Comparison of ENCODE assay signal across 8 mouse cellular contexts in the genomic region with DNA sequence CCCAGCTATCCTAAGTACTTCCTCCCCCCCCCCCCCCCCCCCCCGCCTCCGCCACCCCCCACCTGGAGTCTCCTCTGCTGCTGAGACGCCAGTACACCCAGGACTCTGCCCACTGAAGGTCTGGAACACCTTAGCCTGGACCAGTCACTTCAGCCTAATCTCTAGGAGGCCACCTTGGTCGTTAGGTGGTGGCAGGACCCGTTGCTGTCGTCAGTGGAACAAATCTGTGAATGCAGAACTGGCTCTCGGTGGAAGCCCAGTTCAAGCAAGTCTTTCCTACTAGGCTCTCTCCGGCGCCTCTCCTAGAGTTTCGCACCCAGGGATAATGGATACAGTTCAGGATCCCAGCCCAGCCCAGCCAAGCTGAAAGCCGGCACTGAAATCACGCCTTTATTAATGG. TPM values are rescaled to one million over a fixed set of nuclear protein-coding genes. Genes with fewer than 3 reads are reported as not detected.
A peak's percentile ranks its signal among the peaks of the same experiment; 100 is the strongest.
DNase-seq lines count a peak whose midpoint lies in the region; ATAC-seq and TF ChIP-seq lines count a peak whose summit lies in the region.

No protein-coding gene starts in this region.

- H3K4me2 ChIP-seq in hindbrain, embryonic 11.5 days (replicated peaks; ENCODE audit: low read depth, low read length) = peak overlapping the region; percentile 31
- peak overlapping the region; percentile 79 for H3K4me2 ChIP-seq in liver, postnatal 0 days (ENCODE audit: low read depth, low read length)

- H3K9me3 ChIP-seq in erythroblast, embryonic 14.5 days (ENCODE audit: control insufficient read depth, low read length) = no peaks in the 10 kb centered on the region; the same call in 1 of the 2 replicates
- no peaks in the 10 kb centered on the region for H3K9me3 ChIP-seq in hindbrain, embryonic 11.5 days (ENCODE audit: control insufficient read depth, low read length)
- no peaks in the 10 kb centered on the region for H3K9me3 ChIP-seq in liver, postnatal 0 days (ENCODE audit: low read length)

- peak; percentile 24 for DNase-seq in MN1 (ENCODE audit: low spot score)
- DNase-seq in hindbrain, embryonic 11.5 days (ENCODE audit: low spot score) = no peak
- no peak for DNase-seq in liver, postnatal 0 days
- DNase-seq in embryo, embryonic 10 days (ENCODE audit: low spot score) = no peak
- no peak for DNase-seq in T-cell, adult 2 months (ENCODE audit: low spot score)
- no peak for DNase-seq in right cerebral cortex, postnatal 14 days

- H3K27me3 ChIP-seq in erythroblast, embryonic 14.5 days (ENCODE audit: control insufficient read depth) = peaks cover 58% of the 10 kb centered on the region
- H3K27me3 ChIP-seq in hindbrain, embryonic 11.5 days (ENCODE audit: control insufficient read depth, insufficient read depth, low read length) = peaks cover 39% of the 10 kb centered on the region
- H3K27me3 ChIP-seq in liver, postnatal 0 days (ENCODE audit: insufficient read depth, low read length) = peaks cover 50% of the 10 kb centered on the region

- H3K36me3 ChIP-seq in erythroblast, embryonic 14.5 days (ENCODE audit: control insufficient read depth) = no peaks in the 10 kb centered on the region
- no peaks in the 10 kb centered on the region for H3K36me3 ChIP-seq in hindbrain, embryonic 11.5 days (ENCODE audit: control insufficient read depth, insufficient read depth, low read length)
- no peaks in the 10 kb centered on the region for H3K36me3 ChIP-seq in liver, postnatal 0 days (replicated peaks; ENCODE audit: insufficient read depth, low read length)

- H3K9ac ChIP-seq in hindbrain, embryonic 11.5 days (ENCODE audit: low read depth, low read length) = no peak overlapping the region
- no peak overlapping the region for H3K9ac ChIP-seq in liver, postnatal 0 days (replicated peaks)

- WGBS in hindbrain, embryonic 11.5 days = 29% methylated on average over 10 of the region's 12 CpGs
- 22% methylated on average over 9 of the region's 12 CpGs for WGBS in liver, postnatal 0 days (ENCODE audit: insufficient replicate concordance)

- TF ChIP-seq EP300 in liver, postnatal 0 days (IDR thresholded peaks at IDR 0.05; ENCODE audit: low read depth) = no peak

- peak overlapping the region; percentile 35 for H3K4me3 ChIP-seq in erythroblast, embryonic 14.5 days (replicated peaks)
- H3K4me3 ChIP-seq in hindbrain, embryonic 11.5 days (ENCODE audit: low read depth, low read length) = no peak overlapping the region
- peak overlapping the region; percentile 41 for H3K4me3 ChIP-seq in liver, postnatal 0 days (ENCODE audit: low read depth, low read length)

- ATAC-seq in erythroblast, adult 5-6 weeks (replicated peaks; ENCODE audit: low FRiP score, poor library complexity, severe bottlenecking) = no peak
- ATAC-seq in hindbrain, embryonic 11.5 days (ENCODE audit: low FRiP score) = no peak
- ATAC-seq in liver, postnatal 0 days = peak; percentile 16; the same call in 1 of the 2 replicates

- TF ChIP-seq CTCF in liver, postnatal 0 days (IDR thresholded peaks at IDR 0.05; ENCODE audit: low read depth) = no peak

- no peak overlapping the region for H3K27ac ChIP-seq in hindbrain, embryonic 11.5 days (ENCODE audit: low read depth, low read length)
- H3K27ac ChIP-seq in liver, postnatal 0 days (ENCODE audit: low read depth) = peak overlapping the region; percentile 34

- H3K4me1 ChIP-seq in erythroblast, embryonic 14.5 days (ENCODE audit: control insufficient read depth) = peaks cover 39% of the 10 kb centered on the region
- peaks cover 3% of the 10 kb centered on the region for H3K4me1 ChIP-seq in hindbrain, embryonic 11.5 days (replicated peaks; ENCODE audit: control insufficient read depth, insufficient read depth, low read length)
- peaks cover 17% of the 10 kb centered on the region for H3K4me1 ChIP-seq in liver, postnatal 0 days (ENCODE audit: insufficient read depth)

RNA-seq across cellular contexts. Expression of a gene that starts 4.5 kb away (rescaled TPM):
- not detected in 2 replicates for polyA plus RNA-seq in erythroblast, embryonic 14.5 days (2012)
- not detected in 2 replicates for total RNA-seq in erythroblast, adult 5-6 weeks (2015; ENCODE audit: low replicate concordance)
- total RNA-seq in erythroblast, adult 5-6 weeks (2017; ENCODE audit: low replicate concordance) = not detected in 2 replicates
- polyA plus RNA-seq in hindbrain, embryonic 11.5 days (2014; fragmentation: Nextera tagmentation; extraction: Ambion mirVana) = 1.7 and 2.6 TPM in 2 replicates
- 0.34 TPM in 1 of 2 replicates, not detected in the other for polyA plus RNA-seq in liver, postnatal 0 days (2015; fragmentation: Nextera tagmentation; extraction: Ambion mirVana)

RNA-seq across cellular contexts. Expression of a gene that starts 14.0 kb away (rescaled TPM):
- polyA plus RNA-seq in erythroblast, embryonic 14.5 days (2012) = not detected in 2 replicates
- not detected in 2 replicates for total RNA-seq in erythroblast, adult 5-6 weeks (2015; ENCODE audit: low replicate concordance)
- total RNA-seq in erythroblast, adult 5-6 weeks (2017; ENCODE audit: low replicate concordance) = not detected in 2 replicates
- 0.37 and 0.46 TPM in 2 replicates for polyA plus RNA-seq in hindbrain, embryonic 11.5 days (2014; fragmentation: Nextera tagmentation; extraction: Ambion mirVana)
- polyA plus RNA-seq in liver, postnatal 0 days (2015; fragmentation: Nextera tagmentation; extraction: Ambion mirVana) = 0.07 and 0.08 TPM in 2 replicates

RNA-seq across cellular contexts. Expression of a gene that starts 24.9 kb away (rescaled TPM):
- polyA plus RNA-seq in erythroblast, embryonic 14.5 days (2012) = not detected in 2 replicates
- total RNA-seq in erythroblast, adult 5-6 weeks (2015; ENCODE audit: low replicate concordance) = not detected in 2 replicates
- not detected in 2 replicates for total RNA-seq in erythroblast, adult 5-6 weeks (2017; ENCODE audit: low replicate concordance)
- polyA plus RNA-seq in hindbrain, embryonic 11.5 days (2014; fragmentation: Nextera tagmentation; extraction: Ambion mirVana) = 1.0 and 1.7 TPM in 2 replicates
- 5.5 and 5.9 TPM in 2 replicates for polyA plus RNA-seq in liver, postnatal 0 days (2015; fragmentation: Nextera tagmentation; extraction: Ambion mirVana)

RNA-seq across cellular contexts. Expression of a gene that starts 51.9 kb away (rescaled TPM):
- polyA plus RNA-seq in erythroblast, embryonic 14.5 days (2012) = 24.0 and 28.9 TPM in 2 replicates
- 31.5 and 51.8 TPM in 2 replicates for total RNA-seq in erythroblast, adult 5-6 weeks (2015; ENCODE audit: low replicate concordance)
- 35.4 and 80.4 TPM in 2 replicates for total RNA-seq in erythroblast, adult 5-6 weeks (2017; ENCODE audit: low replicate concordance)
- 315 and 324 TPM in 2 replicates for polyA plus RNA-seq in hindbrain, embryonic 11.5 days (2014; fragmentation: Nextera tagmentation; extraction: Ambion mirVana)
- 118 and 129 TPM in 2 replicates for polyA plus RNA-seq in liver, postnatal 0 days (2015; fragmentation: Nextera tagmentation; extraction: Ambion mirVana)

RNA-seq across cellular contexts. Expression of a gene that starts 59.3 kb away (rescaled TPM):
- not detected in 2 replicates for polyA plus RNA-seq in erythroblast, embryonic 14.5 days (2012)
- not detected in 2 replicates for total RNA-seq in erythroblast, adult 5-6 weeks (2015; ENCODE audit: low replicate concordance)
- not detected in 2 replicates for total RNA-seq in erythroblast, adult 5-6 weeks (2017; ENCODE audit: low replicate concordance)
- polyA plus RNA-seq in hindbrain, embryonic 11.5 days (2014; fragmentation: Nextera tagmentation; extraction: Ambion mirVana) = not detected in 2 replicates
- 32.7 and 44.1 TPM in 2 replicates for polyA plus RNA-seq in liver, postnatal 0 days (2015; fragmentation: Nextera tagmentation; extraction: Ambion mirVana)
